Mouse (Mus musculus): Measurements from ENCODE around the gene Vmn2r78.
"Not testable (repeated sequence)": the region's sequence is repeated elsewhere in the genome, so short reads cannot be mapped to it uniquely, and the experiment has no call there.

The Vmn2r78 gene

GRCm38 (mm10) chr7:86914794-86915193 lies at the start of gene Vmn2r78:
Gene Vmn2r78 (plus strand): TSS chr7:86915094.
- not testable (repeated sequence) for DNase-seq

DNA sequence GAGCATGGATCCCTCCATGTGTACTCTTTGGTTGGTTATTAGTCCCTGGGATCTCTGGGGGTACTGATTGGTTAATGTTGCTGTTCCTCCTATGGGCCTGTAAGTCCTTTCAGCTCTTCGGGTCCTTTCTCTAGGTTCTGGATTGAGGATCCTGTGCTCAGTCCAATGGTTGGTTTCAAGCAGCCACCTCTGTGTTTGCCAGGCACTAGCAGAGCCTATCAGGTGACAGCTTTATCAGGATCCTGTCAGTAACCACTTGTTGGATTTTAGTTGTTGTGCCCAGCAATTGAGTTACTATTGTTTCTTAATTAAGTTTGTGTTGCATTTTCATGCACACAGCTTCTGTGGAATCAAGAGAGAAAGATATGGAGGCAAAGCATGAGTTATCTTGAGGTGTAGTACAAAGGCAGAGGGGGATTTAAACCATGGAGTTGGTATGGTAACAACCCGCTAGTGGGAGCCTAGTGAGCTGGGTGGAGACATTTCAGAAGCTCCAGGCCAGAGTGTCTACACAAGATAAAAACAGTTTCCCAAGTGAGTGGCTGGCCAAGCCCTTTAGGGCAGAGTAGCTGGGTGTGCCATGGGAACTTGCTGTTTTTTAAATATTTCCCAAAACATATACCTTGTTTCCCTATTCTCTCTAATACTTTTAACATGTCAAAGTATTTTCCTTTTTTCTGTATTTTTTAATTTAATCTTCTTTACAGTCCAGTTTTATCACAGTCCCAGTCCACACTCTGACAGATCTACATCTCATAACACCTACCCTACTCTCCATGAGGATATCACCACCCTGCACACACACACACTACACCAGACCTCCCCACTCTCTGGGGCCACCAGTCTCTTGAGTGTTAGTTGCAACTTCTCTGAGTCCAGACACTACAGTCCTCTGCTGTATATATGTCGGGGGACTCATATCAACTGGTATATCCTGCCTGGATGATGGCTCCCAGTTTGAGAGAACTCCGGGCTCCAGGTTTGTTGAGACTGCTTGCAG lies 25.1 kb upstream of the Vmn2r78 start:
- DNase-seq = no peak

DNA sequence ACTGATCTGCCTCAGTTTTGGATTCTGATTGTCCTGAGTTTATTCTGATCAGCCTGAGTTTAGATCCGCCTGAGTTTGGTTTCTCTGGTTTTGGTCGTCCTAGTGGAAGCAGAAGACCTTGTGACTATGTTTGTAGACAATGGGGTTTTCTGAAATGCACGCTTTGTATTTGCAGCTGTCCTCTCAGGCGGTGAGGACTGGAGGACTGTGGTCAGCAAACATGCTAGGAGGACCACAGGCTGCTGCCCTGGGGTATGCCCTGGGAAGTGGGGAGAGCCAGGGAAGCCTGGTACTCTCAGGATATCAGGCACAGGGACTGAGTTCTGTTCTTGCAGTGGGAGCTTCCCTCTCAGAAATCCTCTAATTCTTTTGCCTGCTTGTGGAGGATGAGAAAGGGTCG lies 22.4 kb downstream of the Vmn2r78 start:
- DNase-seq = no peak

DNA sequence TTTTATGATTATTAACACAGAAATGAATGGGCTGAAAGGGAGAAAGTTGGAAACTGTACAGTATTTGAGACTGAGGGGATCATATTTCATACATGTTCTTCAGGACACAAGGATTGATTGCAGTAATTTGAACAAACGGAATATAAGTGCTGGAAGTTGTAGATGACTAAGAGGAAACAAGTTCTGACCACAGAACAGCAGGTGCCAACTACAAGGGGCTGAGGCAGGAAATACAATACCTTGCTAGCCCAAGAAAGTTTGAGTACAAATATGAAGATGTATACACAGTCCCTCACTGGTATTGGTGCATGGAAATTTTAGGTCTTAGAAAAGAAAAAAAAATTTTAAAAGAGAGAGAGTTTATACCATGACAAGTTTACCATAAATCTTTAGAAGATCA lies 79.8 kb downstream of the Vmn2r78 start:
- no peak for DNase-seq

DNA sequence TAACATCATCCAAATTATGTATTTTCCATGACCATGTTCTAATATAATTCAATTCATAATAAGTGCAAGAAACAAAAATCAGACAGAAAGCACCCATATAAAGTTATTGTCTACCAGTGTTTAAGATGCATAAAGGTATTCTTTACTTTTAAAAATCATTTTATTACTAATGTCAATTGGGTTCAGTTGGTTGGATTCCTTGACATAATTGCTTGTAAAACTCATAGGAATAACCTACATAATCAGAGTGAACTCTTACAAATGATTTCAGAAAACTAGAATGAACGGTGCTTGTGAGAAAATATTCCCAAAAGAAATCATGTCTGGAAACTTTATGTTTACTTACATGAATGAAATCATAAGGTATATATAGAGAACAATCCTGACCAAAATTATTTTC lies 80.9 kb downstream of the Vmn2r78 start, which contains the start of gene Vmn2r79:
Vmn2r79 (plus strand) TSS at position 301 of the 400 bp plus-strand sequence.
- DNase-seq = not testable (repeated sequence)

Data from heart, adult 11 months (tissue).